Mouse (Mus musculus): ENCODE measurements around the gene Rfpl4. TPM values are rescaled to one million over a fixed set of nuclear protein-coding genes. Genes with fewer than 3 reads are reported as not detected.

Rfpl4 gene
- total RNA-seq, 1 experiment = not detected

- peaks cover 66% of the 10 kb centered on the region for H3K36me3 ChIP-seq (ENCODE audit: control insufficient read depth, insufficient read depth, low read length, poor library complexity, severe bottlenecking)
- H3K9me3 ChIP-seq (ENCODE audit: control insufficient read depth, insufficient read depth, low read depth, low read length) = no peaks in the 10 kb centered on the region
- in situ Hi-C loops (cut with MboI; ENCODE audit: low sequenced_read_pairs in 2 of 2, unreplicated experiment in 2 of 2) = no loop called here
- TF ChIP-seq ZC3H11A (IDR thresholded peaks at IDR 0.05; ENCODE audit: borderline replicate concordance, low read depth, low read length) = no peak
- TF ChIP-seq HCFC1 (IDR thresholded peaks at IDR 0.05; ENCODE audit: borderline replicate concordance, insufficient read depth, low read length) = no peak
- TF ChIP-seq ZNF384 (IDR thresholded peaks at IDR 0.05; ENCODE audit: low read depth, low read length) = no peak
- TF ChIP-seq CHD2 (IDR thresholded peaks at IDR 0.05; ENCODE audit: low read depth, low read length) = no peak
- TF ChIP-seq MAFK (IDR thresholded peaks at IDR 0.05; ENCODE audit: insufficient read depth, low read depth, low read length) = no peak
- DNase-seq (ENCODE audit: low read depth, low spot score) = no peak
- H3K9ac ChIP-seq (ENCODE audit: insufficient read depth, low read depth, low read length, poor library complexity, severe bottlenecking) = no peak overlapping the region
- H3K27ac ChIP-seq (ENCODE audit: insufficient read depth, low read depth, low read length, poor library complexity, severe bottlenecking) = no peak overlapping the region
- no peaks in the 10 kb centered on the region for H3K4me1 ChIP-seq (ENCODE audit: control insufficient read depth in 2 of 2, insufficient read depth in 2 of 2, low read length in 2 of 2, poor library complexity in 1 of 2)
- H3K4me3 ChIP-seq (ENCODE audit: insufficient read depth in 1 of 2, low read depth in 1 of 2, low read length in 2 of 2, poor library complexity in 1 of 2, severe bottlenecking in 1 of 2) = no peak overlapping the region
Observed at GRCm38 (mm10) chr7:5091008-5091728, 25.6 kb downstream of the Rfpl4 start.

GRCm38 (mm10) chr7:5089853-5090252 is 26.9 kb downstream of the Rfpl4 start:
- no peak overlapping the region for H3K9ac ChIP-seq (ENCODE audit: insufficient read depth, low read depth, low read length, poor library complexity, severe bottlenecking)
- DNase-seq (ENCODE audit: low read depth, low spot score) = no peak
- no peak overlapping the region for H3K27ac ChIP-seq (ENCODE audit: insufficient read depth, low read depth, low read length, poor library complexity, severe bottlenecking)
- peaks cover 62% of the 10 kb centered on the region for H3K36me3 ChIP-seq (ENCODE audit: control insufficient read depth, insufficient read depth, low read length, poor library complexity, severe bottlenecking)
- in situ Hi-C loops (cut with MboI; ENCODE audit: low sequenced_read_pairs in 2 of 2, unreplicated experiment in 2 of 2) = no loop called here
- no peaks in the 10 kb centered on the region for H3K4me1 ChIP-seq (ENCODE audit: control insufficient read depth in 2 of 2, insufficient read depth in 2 of 2, low read length in 2 of 2, poor library complexity in 1 of 2)
- H3K9me3 ChIP-seq (ENCODE audit: control insufficient read depth, insufficient read depth, low read depth, low read length) = no peaks in the 10 kb centered on the region
- no peak overlapping the region for H3K4me3 ChIP-seq (ENCODE audit: insufficient read depth in 1 of 2, low read depth in 1 of 2, low read length in 2 of 2, poor library complexity in 1 of 2, severe bottlenecking in 1 of 2)
- TF ChIP-seq MAFK (IDR thresholded peaks at IDR 0.05; ENCODE audit: insufficient read depth, low read depth, low read length) (no peak), CHD2 (IDR thresholded peaks at IDR 0.05; ENCODE audit: low read depth, low read length) (no peak), ZNF384 (IDR thresholded peaks at IDR 0.05; ENCODE audit: low read depth, low read length) (no peak), ZC3H11A (IDR thresholded peaks at IDR 0.05; ENCODE audit: borderline replicate concordance, low read depth, low read length) (no peak), HCFC1 (IDR thresholded peaks at IDR 0.05; ENCODE audit: borderline replicate concordance, insufficient read depth, low read length) (no peak)

- H3K9ac ChIP-seq (ENCODE audit: insufficient read depth, low read depth, low read length, poor library complexity, severe bottlenecking) = no peak overlapping the region
- in situ Hi-C loops (cut with MboI; ENCODE audit: low sequenced_read_pairs in 2 of 2, unreplicated experiment in 2 of 2) = no loop called here
- no peaks in the 10 kb centered on the region for H3K4me1 ChIP-seq (ENCODE audit: control insufficient read depth in 2 of 2, insufficient read depth in 2 of 2, low read length in 2 of 2, poor library complexity in 1 of 2)
- TF ChIP-seq ZNF384 (IDR thresholded peaks at IDR 0.05; ENCODE audit: low read depth, low read length) (no peak), ZC3H11A (IDR thresholded peaks at IDR 0.05; ENCODE audit: borderline replicate concordance, low read depth, low read length) (no peak), CHD2 (IDR thresholded peaks at IDR 0.05; ENCODE audit: low read depth, low read length) (no peak), HCFC1 (IDR thresholded peaks at IDR 0.05; ENCODE audit: borderline replicate concordance, insufficient read depth, low read length) (no peak), MAFK (IDR thresholded peaks at IDR 0.05; ENCODE audit: insufficient read depth, low read depth, low read length) (no peak)
- no peak overlapping the region for H3K4me3 ChIP-seq (ENCODE audit: insufficient read depth in 1 of 2, low read depth in 1 of 2, low read length in 2 of 2, poor library complexity in 1 of 2, severe bottlenecking in 1 of 2)
- H3K27ac ChIP-seq (ENCODE audit: insufficient read depth, low read depth, low read length, poor library complexity, severe bottlenecking) = no peak overlapping the region
- DNase-seq (ENCODE audit: low read depth, low spot score) = no peak
- H3K9me3 ChIP-seq (ENCODE audit: control insufficient read depth, insufficient read depth, low read depth, low read length) = no peaks in the 10 kb centered on the region
- peaks cover 56% of the 10 kb centered on the region for H3K36me3 ChIP-seq (ENCODE audit: control insufficient read depth, insufficient read depth, low read length, poor library complexity, severe bottlenecking)
Observed at GRCm38 (mm10) chr7:5087886-5088285, 28.9 kb downstream of the Rfpl4 start.

GRCm38 (mm10) chr7:5086921-5087440 is 29.8 kb downstream of the Rfpl4 start:
- Histone ChIP-seq H3K36me3 (ENCODE audit: control insufficient read depth, insufficient read depth, low read length, poor library complexity, severe bottlenecking) (peaks cover 48% of the 10 kb centered on the region), H3K4me3 (ENCODE audit: insufficient read depth in 1 of 2, low read depth in 1 of 2, low read length in 2 of 2, poor library complexity in 1 of 2, severe bottlenecking in 1 of 2) (no peak overlapping the region), H3K27ac (ENCODE audit: insufficient read depth, low read depth, low read length, poor library complexity, severe bottlenecking) (no peak overlapping the region), H3K4me1 (ENCODE audit: control insufficient read depth in 2 of 2, insufficient read depth in 2 of 2, low read length in 2 of 2, poor library complexity in 1 of 2) (no peaks in the 10 kb centered on the region), H3K9ac (ENCODE audit: insufficient read depth, low read depth, low read length, poor library complexity, severe bottlenecking) (no peak overlapping the region), H3K9me3 (ENCODE audit: control insufficient read depth, insufficient read depth, low read depth, low read length) (no peaks in the 10 kb centered on the region)
- in situ Hi-C loops (cut with MboI; ENCODE audit: low sequenced_read_pairs in 2 of 2, unreplicated experiment in 2 of 2) = no loop called here
- TF ChIP-seq MAFK (IDR thresholded peaks at IDR 0.05; ENCODE audit: insufficient read depth, low read depth, low read length) (no peak), ZNF384 (IDR thresholded peaks at IDR 0.05; ENCODE audit: low read depth, low read length) (no peak), ZC3H11A (IDR thresholded peaks at IDR 0.05; ENCODE audit: borderline replicate concordance, low read depth, low read length) (no peak), HCFC1 (IDR thresholded peaks at IDR 0.05; ENCODE audit: borderline replicate concordance, insufficient read depth, low read length) (no peak), CHD2 (IDR thresholded peaks at IDR 0.05; ENCODE audit: low read depth, low read length) (no peak)
- DNase-seq (ENCODE audit: low read depth, low spot score) = no peak

Data from ES-E14 (cell line).